Mouse (Mus musculus) MN1 (cell line): Measurements from ENCODE around the gene Art3.

ENCODE experiments used
- DNase-seq: peaks from one replicate; pipeline ENCODE4 v3.0.0-alpha.2; 2016; ENCODE audit warnings: low spot score

Art3 gene

DNA sequence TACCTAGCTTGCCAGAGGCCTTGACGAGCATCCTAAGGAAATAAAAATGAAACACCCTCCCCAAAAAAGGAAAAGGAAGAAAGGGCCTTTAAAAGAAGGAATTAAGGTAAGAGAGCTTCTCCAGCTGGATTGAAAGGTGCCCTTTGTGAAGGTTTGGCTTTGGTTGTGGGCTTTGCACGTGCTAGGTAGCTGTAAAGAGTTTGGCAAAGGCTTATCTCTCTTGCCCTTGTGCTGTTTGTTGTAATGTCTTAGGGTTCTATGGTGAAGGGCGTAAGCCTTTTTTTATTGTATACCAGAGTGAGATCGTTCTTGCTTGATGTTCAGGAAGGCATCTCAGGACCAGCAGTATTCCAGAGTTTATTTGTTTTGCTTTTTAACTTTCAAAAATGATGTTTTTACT lies 9.0 kb downstream of the Art3 start:
- no peak for DNase-seq

DNA sequence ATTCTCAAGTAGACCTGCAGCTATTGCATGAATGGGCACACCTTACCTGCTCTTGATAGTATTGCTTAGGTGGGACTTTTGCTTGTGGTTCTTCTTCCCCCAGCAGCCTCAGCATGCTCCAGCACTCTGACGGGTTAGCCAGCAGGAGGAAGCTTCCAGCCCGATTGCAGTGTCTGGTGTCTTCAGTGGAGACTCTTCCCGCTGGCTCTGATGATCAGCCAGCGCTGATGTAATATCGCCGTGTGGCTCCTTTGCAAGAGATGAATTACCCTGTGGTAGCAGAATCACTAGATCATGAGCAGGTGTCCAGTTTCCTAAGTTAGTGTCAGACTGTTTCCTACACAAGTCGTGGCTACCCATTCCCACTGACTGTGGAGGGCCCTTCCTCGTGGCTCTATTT lies 13.4 kb downstream of the Art3 start:
- no peak for DNase-seq

DNA sequence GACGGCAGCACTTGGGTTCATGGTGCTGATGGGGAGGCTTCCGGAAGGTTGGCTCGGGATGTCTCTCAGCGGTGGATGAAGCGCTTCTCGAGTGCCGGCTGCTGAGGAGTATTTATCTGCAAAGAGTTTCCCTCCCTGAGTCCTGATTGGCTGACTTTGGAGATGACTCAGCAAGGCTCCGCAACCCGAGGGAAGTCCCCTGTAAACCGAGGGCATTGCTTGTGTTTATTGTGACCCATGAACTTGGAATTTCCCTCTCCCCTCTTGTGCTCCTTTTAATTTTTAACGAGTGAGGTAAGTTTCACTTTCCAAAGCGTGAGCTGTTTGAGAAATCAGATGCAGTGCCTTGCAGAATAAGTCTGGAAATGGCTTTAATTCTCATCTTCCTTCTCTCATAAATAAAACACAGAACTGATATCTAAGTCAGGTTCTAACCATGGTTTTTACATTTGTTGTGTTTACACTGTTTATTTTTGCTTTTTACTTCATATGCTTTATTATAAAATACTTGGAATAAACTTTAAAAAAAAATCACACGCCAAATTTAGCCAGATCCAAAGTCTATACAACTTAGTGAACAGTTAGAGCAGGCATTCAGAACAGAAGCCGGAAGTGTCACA lies 17.3 kb downstream of the Art3 start, which contains the start of gene Cxcl10:
Gene Cxcl10, minus strand, starts transcription at position 96 of the 620 bp plus-strand sequence.
- peak; percentile 76 for DNase-seq

DNA sequence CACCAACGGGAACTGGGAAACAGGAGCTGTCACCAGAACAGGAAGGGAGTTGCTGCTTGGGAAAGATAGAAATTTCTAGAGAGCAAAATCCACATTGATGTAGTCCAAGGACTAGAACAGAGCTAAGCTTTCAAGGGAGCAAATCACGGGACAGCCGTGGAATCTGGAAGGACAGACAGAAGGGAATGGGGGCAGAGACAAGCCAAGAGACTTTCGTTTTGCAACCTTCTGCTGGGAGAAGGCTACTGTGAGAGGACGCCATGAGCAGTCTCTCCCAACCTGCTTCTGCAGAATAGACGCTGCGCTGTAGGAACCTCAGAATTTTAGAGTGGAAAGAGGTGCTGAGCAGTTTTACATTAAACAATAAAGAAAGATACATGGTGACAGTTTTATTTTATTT lies 18.1 kb downstream of the Art3 start:
- DNase-seq = no peak

DNA sequence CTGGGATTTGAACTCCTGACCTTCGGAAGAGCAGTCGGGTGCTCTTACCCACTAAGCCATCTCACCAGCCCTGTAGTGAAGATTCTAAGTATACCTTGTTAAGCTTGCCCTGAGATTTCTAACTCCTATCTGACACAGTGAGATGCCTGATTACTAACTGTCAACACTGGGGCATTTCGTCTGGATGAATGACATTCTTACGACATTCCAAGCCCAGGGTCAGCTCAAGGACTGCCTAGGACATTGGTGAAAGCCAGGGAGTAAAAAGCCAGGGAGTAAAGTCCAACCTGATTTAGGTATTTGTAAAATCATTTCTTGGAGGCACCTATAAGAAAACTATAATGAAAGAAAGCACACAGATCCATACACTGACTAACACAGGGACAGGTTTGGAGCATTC lies 21.1 kb downstream of the Art3 start:
- peak; percentile 32 for DNase-seq

DNA sequence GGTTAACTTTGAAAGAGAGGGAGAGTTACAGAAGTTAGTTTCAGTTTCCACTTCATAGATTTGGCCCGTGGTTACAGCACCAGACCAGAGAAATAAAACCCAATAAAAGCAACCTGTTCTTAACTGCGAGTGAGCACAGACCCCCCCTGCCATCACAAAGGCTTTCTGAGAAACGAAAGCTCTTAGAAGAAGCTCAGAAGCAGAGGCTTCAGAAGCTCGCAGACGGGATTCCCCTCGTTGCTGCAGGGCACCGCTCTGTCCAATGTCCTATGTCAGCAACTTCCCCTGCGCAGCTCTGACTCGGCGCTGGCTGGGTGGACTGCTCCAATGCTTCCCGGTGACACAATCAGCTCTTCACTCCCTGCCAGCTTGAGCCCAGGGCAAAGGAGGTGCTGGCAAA lies 21.9 kb downstream of the Art3 start:
- peak; percentile 65 for DNase-seq

DNA sequence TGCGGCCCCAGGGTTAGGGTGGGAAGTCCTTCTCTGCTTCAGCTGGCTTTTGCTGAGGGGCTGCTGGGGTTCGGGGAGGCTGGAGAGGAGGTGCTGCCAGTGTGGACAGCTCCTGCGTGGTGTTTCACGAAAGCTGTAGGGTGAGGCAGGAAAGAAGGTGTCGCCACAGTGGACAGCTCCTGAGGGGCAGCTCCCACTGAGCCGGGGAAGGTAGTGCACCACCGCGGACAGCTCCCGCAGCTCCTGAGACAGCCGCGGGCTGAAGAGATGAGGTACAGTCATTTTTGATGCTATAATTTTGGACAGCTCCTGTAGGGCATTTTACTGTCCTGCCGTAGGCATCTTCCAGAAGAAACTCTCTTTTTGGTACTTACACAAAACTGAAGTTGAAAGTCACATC lies 26.4 kb downstream of the Art3 start:
- DNase-seq = no peak

DNA sequence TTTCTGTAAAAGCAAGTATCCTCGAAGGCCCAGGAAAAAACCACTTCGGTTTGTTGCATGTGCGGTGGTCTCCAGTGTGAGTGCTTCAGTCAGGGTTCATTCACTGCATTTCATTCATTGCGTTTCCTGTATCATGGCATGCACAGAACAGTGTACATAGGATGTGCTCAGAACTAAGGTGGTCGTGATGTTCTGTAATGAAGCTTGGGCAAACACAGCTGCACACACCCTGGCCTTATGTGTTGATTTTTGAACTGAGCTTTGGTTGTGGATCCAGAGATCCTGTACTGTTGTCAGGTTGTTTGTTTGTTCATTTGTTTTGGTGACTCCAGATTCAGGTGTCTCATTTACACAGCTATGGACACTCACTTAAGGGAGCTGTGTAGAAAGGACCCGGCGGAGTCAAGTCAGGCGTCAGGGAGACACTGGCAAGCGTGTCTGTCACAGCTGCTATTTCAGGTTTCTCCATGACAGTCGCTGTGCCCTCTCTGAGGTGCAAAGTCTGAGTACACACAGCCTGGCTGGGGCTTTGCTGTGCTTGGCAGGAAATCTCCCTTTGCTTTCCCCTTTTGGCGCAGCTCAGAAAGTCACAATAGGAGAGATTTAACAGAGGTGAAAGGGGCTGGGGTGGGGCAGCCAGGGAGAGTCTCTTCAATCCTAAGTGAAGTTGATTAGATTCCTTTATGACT lies 27.3 kb downstream of the Art3 start:
- no peak for DNase-seq

DNA sequence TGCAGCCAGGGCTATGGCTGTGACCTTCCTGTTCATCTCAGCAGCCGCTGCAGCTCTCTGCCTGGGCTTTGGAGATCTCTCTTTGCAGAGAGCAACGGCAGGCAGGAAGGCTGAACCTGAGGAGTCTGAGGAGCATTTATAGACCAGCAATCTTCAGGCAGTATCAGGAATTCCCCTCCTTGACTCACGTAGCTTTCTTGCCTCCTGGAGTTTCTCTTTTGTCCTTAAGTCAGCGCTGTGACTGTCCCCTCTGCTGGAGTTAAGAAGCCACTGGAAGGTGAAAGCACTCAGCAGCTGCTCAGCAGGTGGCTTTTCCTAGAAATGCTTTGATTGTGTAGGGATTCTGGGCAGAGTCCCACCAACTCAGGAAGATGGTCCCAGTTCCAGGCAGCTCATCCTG lies 31.6 kb downstream of the Art3 start:
- DNase-seq = no peak

DNA sequence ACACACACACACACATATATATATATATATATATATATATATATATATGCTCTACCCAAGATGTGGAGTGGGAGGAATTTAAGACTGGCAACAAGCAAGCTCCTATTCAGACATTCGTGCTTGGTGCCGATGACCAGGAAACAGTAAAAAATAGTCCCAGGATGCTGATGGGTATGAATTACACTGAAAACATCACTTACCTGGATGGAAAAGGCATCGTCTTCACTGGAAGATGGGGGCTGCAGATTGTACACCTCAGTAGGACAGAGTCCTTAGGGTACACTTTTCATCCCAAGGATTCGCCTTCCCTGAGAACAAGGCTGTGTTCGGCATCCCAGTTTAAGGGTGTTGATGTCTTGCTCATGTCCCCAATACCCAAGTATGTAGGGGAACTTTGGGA lies 32.4 kb downstream of the Art3 start:
- no peak for DNase-seq

DNA sequence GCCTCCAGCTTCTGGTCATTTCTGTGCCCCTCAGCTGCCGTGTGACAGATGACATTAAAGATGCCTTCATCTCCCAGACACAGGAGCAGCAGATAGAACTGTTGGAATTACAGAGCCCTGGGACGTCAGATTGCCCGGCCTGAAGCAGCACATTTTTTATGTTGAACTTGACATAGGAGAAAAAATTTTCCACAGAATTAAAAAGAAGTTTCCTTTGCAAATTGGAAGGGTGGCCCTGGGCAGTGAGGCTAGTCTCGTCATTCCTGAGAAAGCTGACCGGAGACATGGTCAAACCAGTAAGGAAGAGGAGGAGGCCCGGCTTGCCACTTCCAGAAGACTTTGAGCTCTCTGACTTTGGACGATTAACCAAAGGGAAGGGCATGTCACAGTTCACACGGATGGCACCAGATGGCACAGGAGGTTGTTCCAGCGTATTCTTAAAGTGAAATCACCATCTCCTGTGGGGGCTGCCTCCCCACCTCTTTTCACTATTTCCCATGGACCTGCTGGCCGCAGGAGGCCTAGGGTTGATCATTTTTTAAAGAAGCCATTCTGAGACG lies 33.6 kb downstream of the Art3 start:
- DNase-seq = no peak

DNA sequence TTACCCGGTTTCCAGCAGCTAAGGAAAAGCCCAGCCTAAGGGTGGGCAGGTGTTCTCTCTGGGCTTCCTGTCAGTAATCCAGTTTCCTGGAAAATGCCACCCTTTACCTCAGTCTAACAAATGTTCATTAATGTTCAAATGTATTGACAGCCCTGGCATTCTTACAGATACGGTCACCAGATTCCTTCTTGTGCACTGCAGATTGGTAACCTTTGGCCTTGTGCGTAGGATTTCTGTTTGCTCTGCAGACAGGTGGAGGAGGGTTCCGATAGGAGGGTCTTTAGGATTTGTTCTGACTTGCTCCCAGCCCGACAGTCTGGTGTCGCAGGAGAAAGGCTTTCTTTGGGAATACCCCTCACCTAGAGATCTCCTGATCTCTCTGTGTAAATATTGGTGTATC lies 34.9 kb downstream of the Art3 start:
- no peak for DNase-seq

DNA sequence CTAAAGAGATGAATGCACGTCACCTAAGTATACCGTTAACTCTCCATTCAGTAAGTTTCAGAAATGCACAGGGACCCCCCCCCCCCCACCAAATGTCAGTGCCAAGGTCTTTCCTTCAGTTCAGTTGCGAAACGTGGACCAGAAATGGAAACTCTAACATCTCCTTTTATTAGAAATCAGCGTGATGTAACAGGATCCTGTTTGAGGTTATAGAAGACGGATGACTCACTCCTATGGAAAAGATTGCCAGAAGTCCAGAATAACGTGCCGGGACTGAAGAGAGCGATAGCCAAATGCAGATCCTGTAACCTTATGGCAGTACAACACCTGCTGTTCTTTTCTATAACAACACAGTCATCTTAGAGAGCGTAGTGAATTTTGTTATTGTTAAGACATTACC lies 36.8 kb downstream of the Art3 start:
- DNase-seq = peak; percentile 64

DNA sequence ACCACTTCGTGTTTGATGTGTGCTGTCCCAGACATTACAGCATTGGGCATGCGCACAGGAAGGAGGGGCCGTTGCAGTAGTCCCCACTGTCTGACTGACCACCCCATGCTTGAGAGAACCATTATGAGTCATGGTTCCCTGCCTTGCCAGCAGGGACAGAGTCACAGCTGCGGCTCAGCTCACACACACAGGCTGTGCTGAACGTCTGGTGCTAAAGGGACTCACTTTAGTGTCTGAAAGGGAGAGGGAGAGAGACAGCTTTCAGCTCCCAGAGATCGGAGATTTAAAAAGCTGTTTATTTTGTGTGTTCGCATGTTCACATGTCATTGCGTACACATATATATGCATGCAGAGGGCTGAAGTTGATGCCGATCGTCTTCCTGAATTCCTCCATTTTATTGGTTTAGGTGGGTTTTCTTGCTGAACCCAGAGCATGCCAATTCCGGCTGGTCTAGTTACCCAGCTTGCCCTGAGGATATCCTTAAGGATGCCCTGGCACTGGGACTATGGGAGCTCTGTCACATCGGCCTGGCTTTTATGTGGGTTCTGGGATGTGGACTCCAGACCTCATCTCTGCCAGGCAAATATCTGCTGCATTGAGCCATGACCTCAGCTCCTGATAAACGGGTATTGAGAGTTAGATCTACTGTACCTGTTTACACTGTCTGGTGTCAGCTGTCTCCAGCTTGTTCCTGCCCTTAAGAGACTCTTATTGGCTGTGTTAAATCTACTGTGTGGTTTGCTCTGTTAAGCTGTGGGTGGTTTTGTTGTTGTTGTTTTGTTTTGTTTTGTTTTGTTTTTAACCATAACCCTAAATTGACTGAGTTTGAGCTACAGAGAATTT lies 37.7 kb downstream of the Art3 start:
- DNase-seq = peak; percentile 83

DNA sequence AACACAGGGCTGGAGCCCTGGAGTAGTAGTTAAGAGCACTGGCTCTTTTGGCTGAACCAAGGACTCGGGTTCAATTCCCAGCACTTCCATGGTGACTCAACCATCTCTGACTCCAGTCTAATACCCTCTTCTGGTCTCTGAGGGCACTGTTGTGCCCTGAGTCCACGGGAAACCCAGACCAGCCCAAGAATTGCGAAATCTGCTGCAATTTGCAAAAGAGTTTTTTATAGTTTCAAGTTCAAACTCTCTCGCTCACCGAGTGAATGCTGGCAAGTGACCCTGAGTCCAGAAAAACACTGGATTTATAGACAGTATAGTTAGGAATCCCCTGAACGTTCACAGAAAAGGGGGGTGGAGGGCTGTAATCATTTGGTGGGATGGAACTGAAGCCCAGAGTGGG lies 38.8 kb downstream of the Art3 start:
- no peak for DNase-seq

DNA sequence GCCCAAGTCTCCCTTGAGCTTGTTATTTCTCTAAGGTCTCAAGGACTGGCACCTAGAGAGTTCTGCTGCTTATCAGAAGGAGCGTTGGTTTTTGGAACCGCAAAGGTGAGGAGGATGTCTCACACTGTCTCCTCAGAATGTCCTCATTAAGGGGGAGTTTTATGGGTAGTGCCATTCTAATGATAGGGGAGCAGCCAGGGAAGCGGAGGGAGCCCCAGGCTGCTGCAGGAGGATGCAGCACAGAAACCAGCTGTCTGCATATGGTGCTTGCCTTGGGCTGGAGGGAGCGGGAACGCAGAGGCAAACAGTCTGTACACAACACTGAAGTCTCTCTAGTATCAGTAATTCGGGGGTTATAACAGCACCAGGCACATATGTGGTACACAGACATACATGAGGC lies 39.3 kb downstream of the Art3 start:
- no peak for DNase-seq

DNA sequence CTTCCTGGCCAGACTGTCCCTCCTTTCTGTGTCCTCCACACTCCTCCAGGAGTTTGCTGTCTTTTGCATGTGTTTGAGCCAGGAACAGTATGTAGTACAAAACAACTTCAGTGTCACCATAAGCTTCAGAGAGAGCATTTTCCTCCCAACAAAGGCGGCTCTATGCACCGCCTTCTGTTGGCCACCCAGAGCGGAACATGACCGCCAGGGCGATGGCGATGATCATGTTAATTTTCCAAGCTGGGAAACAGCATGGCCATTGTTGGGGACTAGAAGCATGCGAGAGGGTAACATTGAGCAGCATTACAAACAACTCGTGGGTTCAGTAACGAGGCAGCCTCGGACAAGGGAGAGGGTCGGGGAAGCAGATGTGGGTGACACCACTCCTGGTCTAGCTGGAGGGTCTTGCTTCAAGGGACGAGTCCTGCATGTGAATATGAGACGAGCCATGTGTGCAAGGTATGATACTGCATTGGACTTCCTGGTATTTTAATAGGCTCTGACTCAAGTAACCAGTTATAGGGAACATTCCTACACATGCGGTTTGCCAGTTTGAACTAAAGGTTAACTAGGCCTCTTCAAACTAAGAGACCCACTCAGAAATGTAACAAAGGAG lies 39.8 kb downstream of the Art3 start:
- no peak for DNase-seq

DNA sequence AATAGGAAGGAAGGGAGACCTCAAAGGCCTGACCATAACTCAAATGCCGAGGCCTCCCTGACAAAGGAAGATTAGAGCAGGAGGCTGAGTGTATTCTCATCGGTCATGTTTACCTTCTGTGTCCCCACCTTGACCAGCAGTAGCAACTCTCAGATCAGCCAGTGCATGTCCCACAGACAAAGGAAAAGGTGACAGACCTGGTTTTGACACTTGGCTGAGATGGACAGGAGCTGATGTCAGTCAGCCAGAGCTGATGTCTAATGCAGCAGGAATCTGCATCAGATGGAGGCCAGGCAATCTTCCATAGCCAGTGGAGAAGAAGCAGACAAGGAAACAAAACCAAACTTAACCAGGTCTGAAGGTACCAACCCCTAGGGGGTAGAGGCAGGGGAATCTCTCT lies 41.0 kb downstream of the Art3 start:
- no peak for DNase-seq

DNA sequence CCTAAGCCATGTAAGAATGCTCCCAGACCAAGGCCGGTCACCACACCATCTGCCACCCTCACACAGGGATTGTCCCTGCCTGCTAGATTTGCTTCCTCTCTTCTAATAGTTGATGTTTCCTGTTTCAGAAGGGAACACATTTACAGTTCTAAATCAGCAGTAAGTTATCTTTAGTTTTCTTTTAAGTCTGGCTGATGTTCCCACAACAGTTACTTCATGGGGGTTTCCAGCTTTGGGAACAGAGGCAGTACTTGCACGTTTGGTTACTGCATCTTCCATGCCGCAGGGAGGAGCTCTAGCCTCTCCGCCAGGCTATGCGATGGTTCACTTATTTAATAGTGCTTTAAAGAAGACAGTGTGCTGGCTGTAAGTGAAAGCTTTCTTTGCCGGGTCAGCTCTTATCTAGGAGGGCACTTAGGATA lies 43.1 kb downstream of the Art3 start:
- peak; percentile 30 for DNase-seq

DNA sequence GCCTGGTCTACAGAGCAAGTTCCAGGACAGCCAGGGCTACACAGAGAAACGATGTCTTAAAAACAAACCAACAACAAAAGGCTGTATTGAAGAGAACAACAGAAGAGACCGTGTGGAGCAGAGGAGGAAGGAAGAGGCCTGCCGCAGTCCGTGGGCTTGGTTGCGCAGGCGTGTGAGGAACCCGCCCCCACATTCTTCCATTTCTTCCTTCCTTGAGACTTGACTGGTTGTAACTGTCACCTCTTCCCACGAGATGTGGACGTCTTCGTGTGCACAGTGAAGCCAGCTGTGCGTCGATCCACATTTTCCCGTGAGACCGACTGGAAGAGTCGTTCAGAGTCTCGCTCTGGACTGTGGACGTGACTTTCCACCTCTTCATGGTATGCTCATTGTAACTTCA lies 43.7 kb downstream of the Art3 start:
- DNase-seq = no peak

DNA sequence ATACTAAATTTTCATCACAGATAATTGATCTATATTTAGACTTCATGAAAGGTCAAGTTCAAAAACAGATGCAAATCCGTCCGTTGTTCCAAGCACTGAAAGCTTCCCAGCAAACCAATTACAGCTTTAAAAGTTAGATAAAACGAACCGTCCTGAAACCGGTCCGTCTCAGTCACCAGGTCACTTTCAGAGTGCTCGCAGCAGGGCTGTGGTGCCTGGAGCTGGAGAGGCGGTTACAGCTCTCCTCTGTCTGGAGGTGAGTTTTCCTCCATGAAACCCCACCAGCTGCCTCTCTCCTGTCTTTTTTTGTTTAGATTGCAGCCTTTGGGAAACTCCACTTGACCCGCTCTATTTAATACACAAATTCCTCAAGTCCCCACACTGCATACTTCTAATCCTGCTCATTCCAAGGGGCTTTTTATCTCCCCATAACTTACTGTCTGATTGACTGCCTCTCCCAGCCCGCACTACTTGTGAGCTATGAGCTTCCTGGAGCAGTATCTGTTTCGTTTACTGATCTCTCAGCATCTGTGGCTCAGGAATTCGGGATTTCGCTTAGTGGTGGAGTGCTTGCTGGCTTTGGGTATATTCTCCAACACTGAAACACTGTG lies 45.3 kb downstream of the Art3 start:
- no peak for DNase-seq
